Mouse (Mus musculus) heart, postnatal 0 days (tissue): Measurements from ENCODE around the gene Tmem143.
A peak's percentile ranks its signal among the peaks of the same experiment; 100 is the strongest.

Experiments
- CTCF ChIP-seq: IDR thresholded peaks from 2 replicates; pipeline ENCODE4 v1.5.1; 2016; ENCODE audit warnings: antibody characterized with exemption, control low read depth, low read depth
- EP300 ChIP-seq: IDR thresholded peaks from 2 replicates; pipeline ENCODE4 v1.6.1; 2016; ENCODE audit warnings: antibody characterized with exemption, low read depth

- no peak for TF ChIP-seq EP300
- peak; percentile 18; the same call in 1 of the 2 replicates for TF ChIP-seq CTCF
These were observed 27.7 kb downstream of the Tmem143 start for GRCm38 (mm10) chr7:45924429-45924816.
